Mouse (Mus musculus) brain, embryonic 18.5 days (tissue): ENCODE data around the gene Bloc1s5.
A peak's percentile ranks its signal among the peaks of the same experiment; 100 is the strongest.
"Not testable (repeated sequence)": the region's sequence is repeated elsewhere in the genome, so short reads cannot be mapped to it uniquely, and the experiment has no call there.

Source experiments
- DNase-seq: peaks from one replicate; pipeline ENCODE4 v3.0.0-alpha.2; 2012; ENCODE audit warnings: low read depth, low spot score

Gene Bloc1s5

GRCm38 (mm10) chr13:38618001-38618630 lies 16.8 kb downstream of the Bloc1s5 start:
- not testable (repeated sequence) for DNase-seq

DNA sequence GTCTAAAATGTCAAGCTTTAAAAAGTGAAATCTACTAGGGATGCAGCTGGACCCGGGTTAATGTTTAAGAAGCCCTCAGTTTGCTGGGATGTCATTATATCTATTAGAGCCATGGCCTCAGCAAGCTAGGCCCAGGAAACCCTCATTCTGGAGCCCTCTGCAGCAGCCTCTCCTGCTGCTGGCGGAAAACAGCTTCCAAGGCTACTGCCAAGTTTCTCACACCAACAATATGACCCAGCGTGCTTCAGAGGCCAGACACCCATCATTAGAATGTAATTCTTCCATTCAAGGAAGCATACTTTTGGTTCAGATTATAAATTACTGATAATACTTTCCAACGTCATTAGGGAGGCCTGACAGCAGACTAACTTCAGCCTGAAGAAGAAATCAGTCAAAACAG lies 18.0 kb downstream of the Bloc1s5 start:
- no peak for DNase-seq

DNA sequence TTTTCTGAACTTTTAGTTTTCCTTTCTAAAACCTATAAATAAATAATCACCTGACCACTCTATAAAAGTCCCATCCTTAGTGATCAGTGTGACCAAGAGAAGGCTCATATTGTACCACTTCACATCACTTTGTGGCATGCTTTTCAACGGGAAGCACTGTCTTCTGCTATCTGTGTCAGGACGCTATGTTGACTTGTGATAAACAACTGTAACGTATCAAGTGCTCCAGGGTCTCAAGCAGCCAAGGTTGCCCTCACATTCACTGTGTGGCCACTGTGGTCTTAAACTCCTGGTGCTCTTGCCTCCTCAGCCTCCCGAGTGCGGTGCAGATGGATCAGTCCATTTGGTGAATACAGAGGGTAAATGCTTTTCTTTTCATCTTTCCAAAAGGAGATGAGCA lies 19.3 kb downstream of the Bloc1s5 start:
- DNase-seq, result no peak

DNA sequence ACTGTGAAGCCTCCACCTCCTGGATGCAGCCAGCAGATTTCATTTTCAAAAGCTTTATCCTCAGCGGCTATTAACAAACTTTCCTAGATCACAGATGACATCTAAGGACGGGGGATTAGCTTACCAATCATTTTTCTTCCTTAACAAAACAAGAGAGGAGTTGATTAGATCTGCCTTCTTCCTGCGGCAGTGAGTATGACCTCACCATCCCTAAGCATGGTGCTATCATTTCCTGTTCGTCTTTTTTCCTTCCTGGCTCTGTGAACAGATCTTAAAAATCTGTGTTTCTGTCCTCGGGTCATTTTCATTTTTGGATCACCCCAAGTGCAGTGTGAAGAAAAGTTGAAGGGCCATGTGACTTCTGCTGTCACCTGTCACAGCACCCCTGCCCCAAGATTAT lies 20.6 kb downstream of the Bloc1s5 start:
- DNase-seq, result no peak

DNA sequence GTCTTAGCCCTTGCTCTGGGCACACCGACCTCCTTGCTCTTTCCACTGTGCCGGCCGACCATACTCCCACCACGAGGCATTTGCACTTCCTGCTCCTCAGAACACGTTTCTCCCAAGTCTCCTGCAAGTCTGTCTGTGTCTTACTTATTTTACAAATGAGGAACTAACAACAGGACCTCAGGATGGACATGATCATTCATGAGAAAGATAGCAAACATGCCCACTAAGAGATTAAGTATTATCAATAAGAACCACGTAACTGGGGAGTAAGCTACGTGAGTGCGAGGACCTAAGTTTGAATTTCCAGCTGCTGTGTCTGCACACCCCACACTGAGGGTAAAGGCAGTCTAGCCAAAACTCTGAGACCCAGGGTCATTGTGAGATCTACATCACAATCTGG lies 21.3 kb downstream of the Bloc1s5 start:
- no peak for DNase-seq

DNA sequence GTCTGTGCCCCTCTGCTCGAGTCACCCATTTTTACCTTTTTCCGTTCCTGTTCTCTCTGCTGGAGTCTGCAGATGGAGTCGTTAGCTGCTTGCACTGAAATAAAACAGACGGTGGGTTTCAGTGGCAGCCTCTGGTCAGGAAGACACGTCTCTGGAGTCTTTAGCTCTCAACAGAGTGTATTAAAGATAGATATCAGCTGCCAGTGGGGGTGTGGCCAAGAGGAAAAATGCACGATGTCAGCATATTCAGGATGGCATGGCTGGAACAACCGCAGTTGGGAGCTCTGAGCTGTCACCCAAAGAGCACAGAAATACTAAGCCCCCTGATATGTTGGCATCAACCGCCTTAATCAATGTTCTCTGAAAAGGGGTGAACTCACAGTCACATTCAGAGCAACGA lies 22.3 kb downstream of the Bloc1s5 start:
- no peak for DNase-seq

- no peak for DNase-seq
These were observed 22.7 kb downstream of the Bloc1s5 start for GRCm38 (mm10) chr13:38612179-38612578.

- DNase-seq, result no peak
These were observed 24.6 kb downstream of the Bloc1s5 start for GRCm38 (mm10) chr13:38610336-38610735.

DNA sequence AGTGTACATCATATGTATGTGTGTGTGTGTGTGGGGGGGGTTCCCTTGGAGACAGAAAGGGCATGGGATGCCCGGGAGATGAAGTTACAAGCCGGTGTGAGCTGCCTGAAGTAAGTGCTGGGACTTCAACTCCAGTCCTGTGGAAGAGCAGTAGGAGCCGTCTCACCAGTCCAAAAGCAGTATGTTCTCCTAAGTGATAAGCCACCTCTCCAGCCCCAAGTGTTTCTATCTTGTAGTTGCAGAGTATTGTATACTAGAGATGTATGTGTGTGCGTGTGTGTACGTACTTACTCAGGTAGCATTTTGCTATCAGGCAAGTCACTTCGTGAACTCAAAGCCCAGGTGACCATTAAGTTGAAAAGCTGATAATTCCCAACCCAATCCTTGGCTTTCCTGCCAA lies 27.8 kb downstream of the Bloc1s5 start:
- no peak for DNase-seq

GRCm38 (mm10) chr13:38605353-38605752 lies 29.6 kb downstream of the Bloc1s5 start:
- no peak for DNase-seq

- no peak for DNase-seq
These were observed 31.9 kb downstream of the Bloc1s5 start for GRCm38 (mm10) chr13:38602966-38603365.

- DNase-seq, result no peak
These were observed 32.6 kb downstream of the Bloc1s5 start for GRCm38 (mm10) chr13:38602243-38602832.

DNA sequence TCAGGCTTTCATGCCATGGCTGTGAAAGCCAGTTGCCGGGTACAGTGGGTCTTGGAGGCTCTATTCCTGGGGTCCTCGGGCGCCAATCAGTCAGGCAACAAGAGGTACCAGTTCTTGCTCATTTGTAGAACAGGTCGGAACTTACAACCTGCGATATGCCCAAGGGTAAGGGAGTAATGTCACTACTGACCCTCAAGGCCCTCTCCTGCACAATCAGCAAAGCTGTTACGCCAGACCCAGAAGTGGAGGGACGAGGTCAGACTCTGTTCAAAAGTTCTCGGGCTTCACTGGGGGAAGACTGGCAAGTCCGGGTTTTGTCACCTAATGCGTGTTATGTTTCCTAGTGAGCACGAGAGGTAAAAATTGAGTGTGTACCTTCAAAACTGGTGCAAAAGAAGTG lies 34.1 kb downstream of the Bloc1s5 start:
- no peak for DNase-seq

DNA sequence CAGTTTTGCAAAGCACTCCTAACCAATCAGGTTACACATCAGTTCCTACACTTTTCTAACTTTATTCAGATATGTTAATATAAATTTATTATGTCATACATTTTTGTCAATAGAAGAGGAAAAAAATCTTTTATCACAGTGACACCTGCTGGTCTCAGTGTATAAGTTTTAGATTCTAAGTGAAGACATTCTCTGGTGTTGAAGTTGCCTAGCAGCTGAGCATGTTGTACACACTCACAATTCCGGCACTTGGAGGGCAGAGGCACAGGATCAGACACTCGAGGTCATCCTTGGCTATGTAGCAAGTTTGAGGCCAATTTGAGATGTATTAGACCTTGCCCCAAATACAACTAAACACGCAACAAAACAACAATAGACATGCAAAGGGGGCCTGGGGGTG lies 37.8 kb downstream of the Bloc1s5 start:
- peak; percentile 8 for DNase-seq

- no peak for DNase-seq
These were observed 38.4 kb downstream of the Bloc1s5 start for GRCm38 (mm10) chr13:38596461-38596860.

DNA sequence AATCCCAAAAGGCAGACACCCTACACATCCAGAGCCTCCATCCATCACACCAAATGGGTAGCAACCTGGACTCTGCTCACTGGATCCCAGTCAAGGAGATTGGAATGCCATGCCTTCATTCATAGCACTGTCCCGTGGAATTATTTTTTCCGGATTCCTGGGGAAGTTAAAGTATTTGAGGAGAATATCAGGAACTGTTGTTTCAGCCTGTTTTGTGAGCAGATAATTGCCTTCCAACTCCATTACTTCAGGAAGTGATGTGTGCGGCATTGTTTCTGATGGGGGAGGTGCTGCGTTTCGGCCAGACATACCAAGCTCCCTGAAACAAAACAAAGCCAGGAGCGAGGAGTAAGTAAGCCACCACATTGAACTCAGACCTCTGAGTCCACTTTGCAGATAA lies 41.8 kb downstream of the Bloc1s5 start:
- DNase-seq, result no peak

DNA sequence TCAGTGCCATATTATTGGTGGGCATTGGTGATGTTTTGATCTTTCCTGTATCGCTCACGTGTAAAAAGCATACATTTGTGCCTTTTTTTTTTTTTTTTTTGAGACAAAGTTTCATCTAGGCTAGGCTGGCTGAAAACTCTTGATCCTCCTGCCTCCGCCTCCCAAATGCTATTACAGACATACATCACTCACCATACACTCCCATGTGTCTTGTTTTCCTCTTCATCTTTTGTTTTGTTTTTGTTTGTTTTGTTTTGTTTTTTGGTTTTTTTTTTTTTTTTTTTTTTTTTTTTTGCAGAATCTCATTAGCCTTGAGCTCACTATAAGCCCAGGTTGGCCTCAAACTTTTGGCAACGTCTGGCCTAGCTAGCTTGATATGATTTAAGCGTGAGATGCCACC lies 47.6 kb downstream of the Bloc1s5 start:
- DNase-seq, result no peak

DNA sequence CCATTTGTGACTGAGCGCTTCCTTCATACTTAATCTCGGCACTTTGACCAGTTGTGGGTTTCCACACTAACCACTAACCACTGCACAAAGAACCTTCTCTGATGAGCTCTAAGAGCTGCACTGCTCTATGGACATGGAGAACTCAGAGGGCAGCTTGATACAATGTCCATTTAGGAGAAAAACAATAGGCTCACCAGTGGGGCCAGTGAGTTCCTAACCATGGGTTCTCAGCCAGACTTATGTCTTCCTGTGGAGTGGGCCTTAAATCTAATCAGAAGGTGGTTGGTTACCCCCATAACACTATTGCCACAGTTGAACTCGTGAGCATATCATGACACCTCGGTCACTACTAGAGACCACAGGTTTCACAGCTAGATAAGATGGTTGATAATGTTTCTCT lies 48.5 kb downstream of the Bloc1s5 start:
- no peak for DNase-seq

GRCm38 (mm10) chr13:38582768-38583167 lies 52.1 kb downstream of the Bloc1s5 start:
- DNase-seq, result no peak

DNA sequence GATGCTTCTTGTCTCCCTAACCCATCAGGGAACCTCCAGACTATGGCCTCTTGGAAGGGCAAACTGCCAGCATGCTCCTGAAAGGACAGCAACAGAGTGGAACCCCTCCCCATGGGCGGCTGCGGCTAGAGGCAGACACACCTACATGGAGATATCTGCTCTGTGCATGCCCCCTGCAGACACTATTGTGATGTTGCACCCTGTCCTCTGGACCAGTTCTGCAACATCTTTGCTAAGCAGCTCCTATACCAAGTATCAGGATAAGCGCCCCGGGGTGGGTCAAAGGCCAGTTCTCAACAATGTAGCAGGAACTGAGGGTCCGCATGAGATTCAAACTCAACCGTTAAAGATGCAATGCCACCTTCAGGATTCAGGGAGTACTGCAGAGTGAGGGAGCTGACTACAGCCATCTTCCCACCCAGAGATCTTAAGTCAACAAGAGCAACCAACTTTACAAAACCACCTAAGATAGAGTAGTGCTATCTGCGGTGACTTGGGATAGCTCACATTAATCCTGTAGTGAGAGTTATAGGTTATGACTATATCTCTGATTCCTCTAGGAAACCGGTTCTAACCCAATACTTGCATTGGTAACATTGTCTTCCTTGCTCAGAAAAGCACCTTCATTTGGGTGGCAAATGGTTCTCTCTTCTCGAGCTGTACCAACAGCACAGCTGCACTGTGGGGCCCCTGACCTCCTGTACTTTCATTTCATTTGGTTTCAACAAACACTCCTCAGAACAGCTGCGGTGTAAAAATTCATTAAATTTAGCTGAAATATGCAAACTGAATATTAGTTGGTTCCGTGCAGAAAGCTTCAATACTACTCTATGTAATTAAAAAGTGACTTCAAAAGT lies 54.1 kb downstream of the Bloc1s5 start:
- DNase-seq, result no peak

- DNase-seq, result no peak
These were observed 54.8 kb downstream of the Bloc1s5 start for GRCm38 (mm10) chr13:38579971-38580600.

DNA sequence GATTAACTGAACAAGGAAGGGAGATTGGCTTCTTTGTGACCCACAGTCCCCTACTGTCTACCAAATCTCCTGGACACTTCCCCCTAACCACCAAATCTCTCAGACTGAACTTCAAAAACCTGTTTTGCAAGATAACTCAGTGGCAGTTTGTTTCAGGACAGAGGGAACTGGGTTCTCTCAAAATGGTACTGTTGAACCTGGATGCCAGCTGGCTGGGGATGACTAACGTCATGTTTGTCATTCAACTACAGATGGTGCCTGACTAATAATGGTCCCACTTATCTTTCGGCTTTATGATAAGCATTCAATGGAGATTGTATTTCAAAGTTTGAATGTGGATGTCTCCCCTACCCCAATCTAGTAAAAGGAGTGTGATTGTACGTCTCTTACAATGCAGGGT lies 60.2 kb downstream of the Bloc1s5 start:
- DNase-seq, result no peak
